Mouse (Mus musculus): ENCODE measurements at regions not wholly inside any gene's neighbourhood (a gene's known extent, or its start where the extent isn't known, plus 50 kb on each side); places are given as distances from the start of the nearest gene placed in this dataset.
A peak's percentile ranks its signal among the peaks of the same experiment; 100 is the strongest.
"Not testable (repeated sequence)": the region's sequence is repeated elsewhere in the genome, so short reads cannot be mapped to it uniquely, and the experiment has no call there.

- DNase-seq = no peak
Observed at GRCm38 (mm10) chr2:55182416-55182815, 253.4 kb upstream of the Kcnj3 start.

- DNase-seq = no peak
Observed at GRCm38 (mm10) chr2:55206891-55207290, 228.9 kb upstream of the Kcnj3 start.

- peak; percentile 18 for DNase-seq
Observed at GRCm38 (mm10) chr2:55208620-55209019, 227.2 kb upstream of the Kcnj3 start.

GRCm38 (mm10) chr2:55209848-55210390 is 225.9 kb upstream of the Kcnj3 start:
- peak; percentile 33 for DNase-seq

- DNase-seq = no peak
Observed at GRCm38 (mm10) chr2:55211281-55211680, 224.5 kb upstream of the Kcnj3 start.

DNA sequence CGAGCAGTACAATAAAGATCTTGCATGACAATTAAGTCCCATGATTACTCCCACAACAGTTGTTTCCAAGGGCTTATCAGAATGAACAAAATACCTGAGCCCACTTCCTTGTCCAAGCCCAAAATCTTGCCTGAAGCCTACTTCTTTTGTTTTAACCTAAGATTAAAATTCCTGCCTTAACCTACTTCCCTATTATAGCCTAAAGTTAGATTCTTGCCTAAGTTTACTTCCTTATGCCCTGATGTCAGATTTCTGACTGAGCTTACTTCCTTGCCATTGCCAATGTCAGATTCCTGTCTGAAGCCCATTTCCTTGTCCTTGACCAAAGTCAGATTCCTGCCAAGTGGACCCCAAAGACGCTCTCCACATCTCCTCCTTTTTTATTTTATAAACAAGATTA is 213.7 kb upstream of the Kcnj3 start:
- no peak for DNase-seq

DNA sequence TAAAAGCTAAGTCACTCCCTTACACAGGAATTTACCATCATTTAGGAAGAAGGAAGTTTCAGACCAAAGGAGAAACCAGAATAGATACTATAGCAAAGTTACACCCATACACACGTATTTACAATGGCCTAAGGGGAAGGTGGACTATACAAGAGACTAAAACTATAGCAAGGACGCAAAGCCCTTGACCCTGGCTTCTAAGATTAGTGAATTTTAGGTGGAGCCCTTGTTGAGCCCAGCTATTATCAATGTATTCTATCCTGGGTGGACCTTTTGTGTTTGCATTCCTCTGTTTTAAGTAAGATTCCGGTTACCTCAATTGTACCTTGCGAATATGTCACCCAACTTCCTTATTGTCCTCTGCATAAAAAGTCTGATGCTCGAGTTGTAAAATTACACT is 213.0 kb upstream of the Kcnj3 start:
- DNase-seq = not testable (repeated sequence)

GRCm38 (mm10) chr2:55228131-55228797 is 207.5 kb upstream of the Kcnj3 start:
- peak; percentile 56 for DNase-seq

- no peak for DNase-seq
Observed at GRCm38 (mm10) chr2:55231841-55232240, 203.9 kb upstream of the Kcnj3 start.

DNA sequence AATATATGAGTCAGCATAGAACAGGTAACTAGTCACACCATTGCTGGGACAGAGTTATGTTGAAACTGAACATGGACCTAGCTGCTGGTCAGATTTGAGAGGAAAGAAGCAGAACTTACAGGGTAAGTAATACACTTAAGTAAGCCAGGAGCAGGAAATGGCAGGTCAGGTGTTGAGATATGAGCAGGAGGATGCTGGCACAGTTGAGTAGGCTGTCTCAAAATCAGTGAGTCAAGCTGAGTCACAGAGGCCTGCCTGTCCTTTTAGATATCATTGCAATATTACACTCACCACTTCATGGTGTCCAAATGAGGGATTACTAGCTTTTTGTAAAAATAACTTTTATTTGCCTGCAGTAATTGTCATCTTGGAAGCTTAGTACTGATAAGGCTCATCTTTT is 182.6 kb upstream of the Kcnj3 start:
- DNase-seq = no peak

- no peak for DNase-seq
Observed at GRCm38 (mm10) chr2:55262721-55263278, 173.0 kb upstream of the Kcnj3 start.

GRCm38 (mm10) chr2:55263847-55264449 is 171.8 kb upstream of the Kcnj3 start:
- no peak for DNase-seq

DNA sequence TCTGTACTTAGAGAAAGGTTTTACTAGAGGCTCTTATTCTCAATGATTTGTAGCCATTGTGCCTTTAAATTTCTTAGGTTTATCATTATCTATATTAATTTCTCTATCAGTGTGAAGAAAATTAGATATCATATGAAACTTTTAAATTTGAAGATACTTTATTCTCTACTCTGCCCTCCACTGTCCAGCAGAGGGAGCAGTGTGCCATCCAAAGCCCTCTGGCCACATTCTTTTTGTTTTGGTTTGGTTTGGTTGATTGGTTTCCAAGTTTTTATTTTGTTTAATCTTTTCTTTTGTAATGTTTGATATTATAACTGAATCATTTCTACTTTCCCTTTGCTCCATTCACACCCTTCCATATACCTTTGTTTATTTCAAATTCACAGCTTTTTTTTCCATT is 129.4 kb upstream of the Kcnj3 start:
- DNase-seq = no peak

DNA sequence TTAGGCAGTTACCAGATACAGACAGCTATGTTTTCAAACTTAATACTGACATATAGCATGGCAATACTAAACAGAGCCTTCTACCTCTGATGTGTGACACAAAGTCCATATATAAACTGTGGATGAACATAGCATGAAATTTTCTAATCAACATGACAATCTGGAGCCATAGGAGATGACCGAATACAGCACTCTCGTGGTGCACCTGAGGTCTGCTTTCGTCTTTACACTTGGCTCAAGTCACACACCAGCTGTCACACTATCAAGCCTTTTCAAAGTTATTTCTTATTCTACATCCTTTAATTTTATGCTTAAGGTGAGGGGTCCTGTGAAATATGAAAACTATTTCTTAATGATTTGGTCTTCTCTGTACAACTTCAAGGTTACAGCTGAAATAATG is 120.1 kb upstream of the Kcnj3 start:
- DNase-seq = no peak

- DNase-seq = not testable (repeated sequence)
Observed at GRCm38 (mm10) chr2:55354061-55354460, 81.7 kb upstream of the Kcnj3 start.

Measured in layer of hippocampus, adult 9-11 months (tissue).